Mouse (Mus musculus) T-helper 2 cell (primary cell): Measurements from ENCODE around the gene Golph3.
"Not testable (repeated sequence)": the region's sequence is repeated elsewhere in the genome, so short reads cannot be mapped to it uniquely, and the experiment has no call there.

Source experiments
- in situ Hi-C: fragments of 300-600 bp; cut with MboI, MseI; formaldehyde crosslinking; loops from one replicate; pipeline ENCODE4 v1.15.1; 2025; ENCODE audit warnings: high pct_unique_total_duplicates

Golph3 gene

GRCm38 (mm10) chr15:12355907-12356306, 34.7 kb downstream of the Golph3 start:
- in situ Hi-C loops, result no loop called here

DNA sequence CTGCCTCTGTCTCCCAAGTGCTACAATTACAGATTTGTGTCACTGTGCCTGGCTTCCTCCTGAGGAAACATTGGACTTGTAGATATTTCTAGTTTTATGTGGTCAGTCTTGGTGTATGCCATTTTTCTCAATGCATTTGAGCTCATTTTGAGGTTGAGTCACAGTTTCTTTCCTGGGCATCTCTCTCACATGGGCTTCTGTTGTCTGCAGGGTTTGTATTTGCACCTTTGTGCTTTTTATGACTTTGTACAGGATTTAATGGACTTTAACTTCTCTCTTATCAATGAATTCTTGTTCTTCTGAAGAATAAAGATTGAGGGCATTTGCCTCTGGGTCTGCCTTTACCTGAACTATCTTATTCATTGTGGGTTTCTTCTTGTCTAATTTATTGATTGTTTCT, 36.2 kb downstream of the Golph3 start:
- in situ Hi-C loops, result no loop called here

DNA sequence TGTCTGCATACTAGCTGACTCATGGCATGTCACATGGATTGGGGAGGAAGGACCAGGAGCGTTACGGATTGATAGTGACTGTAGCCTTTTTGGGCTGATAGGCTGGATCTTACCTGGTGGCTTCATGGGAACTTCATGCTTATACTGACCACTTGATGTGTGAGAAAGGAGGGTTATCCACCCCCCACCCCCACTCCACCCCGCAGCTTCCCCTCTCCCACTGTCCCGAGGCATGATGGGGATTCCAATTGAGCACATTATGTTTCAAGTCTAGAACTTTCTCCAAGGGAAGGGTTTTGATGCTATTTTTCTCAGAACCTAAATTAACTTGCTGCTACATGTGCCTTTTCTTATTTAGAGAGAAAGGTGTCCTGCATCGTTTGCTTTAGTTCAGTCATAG, 37.1 kb downstream of the Golph3 start:
- in situ Hi-C loops, result no loop called here

DNA sequence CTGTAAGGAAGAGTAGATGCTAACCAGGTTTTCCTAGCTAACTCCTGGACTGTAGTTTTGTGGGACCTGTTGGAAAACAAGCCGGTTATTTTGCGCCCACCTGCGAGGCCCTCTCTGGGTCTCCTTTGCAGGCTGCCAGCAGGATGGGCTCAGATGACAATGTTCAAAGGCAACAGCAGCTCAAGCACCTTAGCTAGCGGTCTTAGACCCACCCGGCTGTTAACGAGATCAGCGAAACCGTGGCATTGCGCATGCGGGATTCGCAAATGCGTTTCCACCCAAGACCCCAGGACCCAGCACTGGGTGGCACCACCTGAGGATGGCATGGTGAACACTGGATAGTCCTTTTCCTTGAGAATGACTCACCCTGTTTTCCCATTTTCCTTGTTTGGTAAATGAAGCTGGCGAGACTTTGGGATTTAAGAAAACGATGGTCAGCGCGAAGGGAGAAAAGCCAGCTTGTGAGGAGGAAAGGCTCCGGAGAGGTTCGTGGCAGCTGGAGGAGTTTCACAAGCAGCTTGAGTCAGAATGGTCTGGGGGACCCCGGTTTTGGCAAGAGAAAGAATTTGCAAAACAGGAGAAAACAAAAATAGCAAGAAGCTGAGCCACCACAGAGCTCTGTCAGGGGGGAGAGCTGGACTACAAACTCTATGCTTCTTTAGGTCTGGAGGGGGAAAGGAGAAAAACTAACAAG, 39.4 kb downstream of the Golph3 start:
- in situ Hi-C loops, result no loop called here

GRCm38 (mm10) chr15:12362001-12362700, 40.9 kb downstream of the Golph3 start:
- in situ Hi-C loops, result no loop called here

- in situ Hi-C loops, result no loop called here
These were observed 41.4 kb downstream of the Golph3 start for GRCm38 (mm10) chr15:12362701-12363040.

- in situ Hi-C loops, result no loop called here
These were observed 42.8 kb downstream of the Golph3 start for GRCm38 (mm10) chr15:12364096-12364495.

GRCm38 (mm10) chr15:12365416-12366071, 44.3 kb downstream of the Golph3 start:
- in situ Hi-C loops, result no loop called here

DNA sequence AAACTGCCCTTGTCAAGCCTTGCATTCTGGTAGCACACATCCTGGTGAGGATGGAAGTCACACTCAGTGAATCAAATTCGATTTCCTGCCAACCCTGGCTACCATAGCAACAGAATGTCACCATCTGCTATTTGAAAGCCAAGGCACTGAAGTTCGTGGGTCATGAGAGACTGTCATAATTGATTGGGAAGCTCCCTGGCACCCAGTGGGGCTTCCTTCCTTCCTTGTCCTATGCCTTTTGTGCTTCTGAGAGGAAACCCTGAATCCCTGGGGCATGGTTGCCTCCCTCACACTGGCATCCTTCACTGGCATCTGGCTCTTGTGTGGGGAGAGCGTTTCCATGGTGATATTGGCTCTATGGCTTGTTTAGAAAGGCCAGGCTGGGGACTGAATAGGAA, 44.8 kb downstream of the Golph3 start:
- in situ Hi-C loops, result no loop called here

- in situ Hi-C loops, result not testable (repeated sequence)
These were observed 45.5 kb downstream of the Golph3 start for GRCm38 (mm10) chr15:12366580-12367305.

GRCm38 (mm10) chr15:12367306-12368080, 46.2 kb downstream of the Golph3 start:
- in situ Hi-C loops, result no loop called here

DNA sequence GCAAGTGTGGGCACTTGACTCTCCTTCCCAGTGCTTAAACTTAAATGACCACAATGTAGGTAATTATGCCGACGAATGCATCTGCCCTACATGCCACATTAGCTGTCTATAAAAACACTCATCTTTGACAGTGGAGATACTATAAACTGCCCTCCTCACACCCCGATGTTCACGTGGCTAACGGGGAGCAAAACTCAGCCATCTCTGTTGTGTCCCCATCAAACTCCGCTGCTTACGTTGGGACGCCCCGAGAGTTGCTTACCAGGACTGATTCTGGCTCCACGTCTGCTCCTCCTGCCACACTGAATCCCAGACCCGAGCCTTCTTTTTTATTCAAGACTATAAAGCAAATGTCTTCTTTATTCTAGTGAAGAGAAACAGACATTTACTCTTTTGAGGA, 47.1 kb downstream of the Golph3 start:
- in situ Hi-C loops, result no loop called here

- in situ Hi-C loops, result no loop called here
These were observed 47.6 kb downstream of the Golph3 start for GRCm38 (mm10) chr15:12368850-12369249.

DNA sequence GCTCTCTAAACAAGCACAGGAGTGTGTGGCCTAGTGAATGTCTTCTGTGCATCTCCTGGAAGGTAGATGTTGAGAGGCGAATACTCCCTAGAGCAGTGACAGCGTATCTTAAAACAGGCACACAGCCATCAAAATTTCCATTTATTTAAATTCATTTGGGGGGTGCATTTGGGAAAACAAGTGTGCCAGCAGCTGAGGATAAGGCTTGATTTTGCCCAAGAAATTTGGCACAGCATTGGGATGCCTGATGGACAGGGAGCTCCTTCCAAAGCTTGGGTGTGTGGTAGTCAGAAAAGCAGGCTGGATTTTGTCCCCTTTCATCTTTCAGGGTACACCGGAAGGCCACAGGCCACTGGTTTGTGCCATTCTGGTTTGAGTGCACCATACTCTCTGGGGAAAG, 48.8 kb downstream of the Golph3 start:
- in situ Hi-C loops, result loop anchor here (5.0 kb wide), 2 partner anchors 207 to 427 kb away; no protein-coding TSS in a partner anchor

DNA sequence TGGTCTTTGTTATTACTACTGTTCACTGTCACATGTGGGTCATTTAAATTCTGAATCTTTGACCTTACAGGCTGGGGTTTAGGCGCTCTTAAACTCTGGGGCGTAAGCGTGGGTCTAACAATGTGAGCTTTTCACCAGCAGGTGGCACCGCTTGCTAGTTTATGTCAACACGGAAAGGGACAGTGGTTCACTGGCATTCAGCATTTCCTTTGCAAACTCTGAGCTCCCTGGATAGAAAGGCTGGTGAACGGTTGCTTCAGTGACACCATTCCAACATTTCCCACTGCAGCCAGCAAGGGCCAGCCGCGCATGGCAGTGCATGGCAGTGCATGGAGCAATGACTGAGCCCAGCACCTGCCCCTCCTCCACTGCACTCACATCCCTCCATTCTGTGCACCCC, 49.9 kb downstream of the Golph3 start:
- in situ Hi-C loops, result loop anchor here (5.0 kb wide), 2 partner anchors 206 to 426 kb away; no protein-coding TSS in a partner anchor

DNA sequence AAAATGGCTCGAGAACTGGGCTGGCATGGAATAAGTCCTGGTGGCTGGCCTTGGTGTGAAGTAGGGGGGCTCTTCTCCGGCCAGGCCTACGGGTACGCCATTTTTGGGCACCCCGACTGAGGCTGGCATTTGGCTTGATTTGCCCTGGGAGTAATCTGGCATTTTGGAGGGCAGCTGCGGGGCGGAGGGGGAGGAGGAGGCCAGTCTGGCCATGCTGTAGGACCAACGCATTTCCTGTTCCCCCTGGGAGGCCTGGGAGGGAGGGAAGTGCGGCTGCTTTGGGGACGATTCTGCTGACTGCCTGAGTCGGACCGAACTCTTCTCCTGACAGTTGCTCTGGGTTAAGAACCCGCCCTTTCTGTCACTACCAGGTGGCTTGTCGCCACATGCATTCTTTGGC, 52.2 kb downstream of the Golph3 start:
- in situ Hi-C loops, result loop anchor here (5.0 kb wide), 2 partner anchors 204 to 424 kb away; no protein-coding TSS in a partner anchor

DNA sequence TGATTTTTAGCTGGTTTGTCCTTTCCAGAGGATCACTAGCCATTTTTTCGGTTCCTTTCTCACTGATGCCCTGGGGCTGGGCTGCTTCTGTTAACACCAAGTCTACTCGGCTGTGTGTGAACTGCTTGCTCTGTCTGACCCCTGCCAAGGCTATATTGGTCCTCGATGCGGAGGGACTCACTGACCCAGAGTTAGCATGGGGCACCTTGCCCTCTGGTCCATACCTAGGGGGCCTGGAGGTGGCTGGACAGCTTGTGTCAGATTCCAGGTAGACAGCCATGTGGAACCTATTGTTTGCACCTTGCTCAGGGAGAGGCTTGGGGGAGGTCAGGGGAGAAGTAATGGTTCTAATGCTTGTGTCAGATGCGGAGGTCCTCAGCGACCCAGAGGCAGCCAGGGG, 52.7 kb downstream of the Golph3 start:
- in situ Hi-C loops, result loop anchor here (5.0 kb wide), 2 partner anchors 203 to 423 kb away; no protein-coding TSS in a partner anchor

DNA sequence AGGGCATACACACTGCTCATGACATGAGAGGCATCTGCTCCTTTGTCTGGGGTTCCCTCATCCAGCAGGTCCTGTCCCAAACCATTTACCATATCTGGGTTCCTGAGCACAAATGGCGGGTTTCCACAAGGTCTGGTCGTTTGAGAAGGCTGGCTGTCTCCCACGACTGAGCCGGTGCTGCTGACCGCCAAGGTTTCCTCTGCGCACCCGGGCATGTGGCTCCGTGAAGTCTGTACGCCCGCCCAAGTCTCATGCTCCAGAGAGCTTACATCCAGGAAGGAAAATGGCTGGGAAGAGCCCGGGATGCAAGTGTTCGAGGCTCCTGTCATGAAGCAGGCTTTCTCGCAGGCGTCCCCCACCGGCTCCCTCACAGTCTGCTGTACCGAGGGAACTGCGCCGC, 53.7 kb downstream of the Golph3 start:
- in situ Hi-C loops, result loop anchor here (5.0 kb wide), 2 partner anchors 202 to 422 kb away; no protein-coding TSS in a partner anchor

DNA sequence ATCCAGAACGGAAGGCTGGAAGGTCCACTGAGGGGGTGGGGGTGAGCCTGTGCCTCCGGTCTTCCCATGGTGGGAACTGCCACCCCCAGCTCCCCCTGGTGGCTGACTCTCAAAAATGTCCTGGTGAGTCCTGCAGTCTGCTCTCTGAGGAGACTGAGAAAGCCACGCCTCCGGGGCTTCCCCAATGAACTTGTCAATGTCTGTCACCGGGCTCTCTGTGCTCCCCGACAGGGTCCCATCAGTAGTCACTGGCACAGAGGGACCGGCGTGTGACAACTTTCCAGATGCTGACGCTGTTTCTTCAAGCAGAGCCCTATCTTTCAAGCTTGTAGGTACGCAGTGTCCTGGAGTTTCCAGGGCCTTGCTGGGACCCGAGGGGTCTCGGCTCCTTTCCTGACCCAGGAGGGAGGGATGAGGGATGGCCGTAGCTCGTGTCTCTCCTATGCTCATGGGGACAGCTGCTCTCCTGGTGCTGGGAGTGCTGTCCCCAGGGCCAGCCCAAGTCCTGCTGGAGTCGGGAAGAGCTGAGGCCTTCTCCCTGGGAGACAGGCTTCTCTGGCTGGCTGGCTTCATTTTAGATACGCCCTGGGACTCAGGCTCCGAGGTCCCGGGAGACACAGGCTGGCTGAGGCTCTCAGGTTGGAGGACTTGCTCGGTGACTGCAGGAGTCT, 54.5 kb downstream of the Golph3 start:
- in situ Hi-C loops, result no loop called here

- in situ Hi-C loops, result no loop called here
These were observed 55.3 kb downstream of the Golph3 start for GRCm38 (mm10) chr15:12376491-12377069.
